Mouse (Mus musculus) CH12.LX (cell line): ENCODE measurements around the gene BC067074.

Experiments used
- CTCF ChIP-seq, 2 experiments: IDR thresholded peaks in 1 of 2; conservative IDR thresholded peaks in 1 of 2; 2 replicates each; pipeline ENCODE4 v1.5.1; 2011 to 2012; ENCODE audit warnings: low read depth in 2 of 2, low read length in 2 of 2, improper control_type of control experiment in 1 of 2, inconsistent platforms in 1 of 2, mild to moderate bottlenecking in 1 of 2, moderate library complexity in 1 of 2
- ETS1 ChIP-seq: conservative IDR thresholded peaks from 2 replicates; pipeline ENCODE4 v1.6.1; 2012; ENCODE audit warnings: low read depth, mild to moderate bottlenecking, inconsistent platforms, low read length, improper control_type of control experiment, moderate library complexity

- TF ChIP-seq ETS1 (no peak), CTCF (conservative IDR thresholded peaks at IDR 0.05 in 1 of 2, IDR thresholded peaks at IDR 0.05 in 1 of 2; ENCODE audit: low read depth in 2 of 2, low read length in 2 of 2) (no peak)
Observed at GRCm38 (mm10) chr13:113373291-113374083, 80.5 kb downstream of the BC067074 start.
